Mouse (Mus musculus): ENCODE measurements around the gene Vmn1r34. TPM values are rescaled to one million over a fixed set of nuclear protein-coding genes. Genes with fewer than 3 reads are reported as not detected.
"Not testable (repeated sequence)": the region's sequence is repeated elsewhere in the genome, so short reads cannot be mapped to it uniquely, and the experiment has no call there.

Vmn1r34 gene
- not detected in 2 replicates for total RNA-seq (2014; fragmentation: Nextera tagmentation)
- not detected in 2 replicates for total RNA-seq (2017)

GRCm38 (mm10) chr6:66643779-66644178, at the start of gene Vmn1r34:
Vmn1r34 (minus strand) TSS chr6:66643879.
- no peak for ATAC-seq (replicated peaks; ENCODE audit: low FRiP score, low TSS enrichment, poor library complexity, severe bottlenecking)

DNA sequence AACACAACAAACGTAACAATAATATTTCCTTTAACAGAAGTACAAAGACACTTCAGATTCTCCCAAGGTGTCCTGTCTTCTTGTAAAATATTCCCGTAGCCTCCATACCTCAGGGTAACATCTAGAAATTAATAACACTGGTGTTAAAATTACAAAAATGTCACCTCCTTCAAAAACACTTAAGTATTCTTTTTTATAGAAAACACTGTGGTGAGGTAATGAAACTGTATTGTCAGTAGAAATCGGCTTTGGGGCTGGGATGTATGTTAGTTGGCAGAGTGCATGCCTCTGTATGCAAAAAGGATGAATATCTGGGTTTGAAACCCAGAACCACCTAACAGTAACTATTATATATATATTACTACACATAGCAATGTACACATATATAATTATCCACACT, 42.1 kb upstream of the Vmn1r34 start, which contains the start of gene Vmn1r35:
Gene Vmn1r35, minus strand, starts transcription at position 101 of the 400 bp plus-strand sequence.
- ATAC-seq (replicated peaks; ENCODE audit: low FRiP score, low TSS enrichment, poor library complexity, severe bottlenecking): no peak

GRCm38 (mm10) chr6:66618182-66618581, 25.5 kb downstream of the Vmn1r34 start, which contains the start of gene Vmn1r33:
Vmn1r33 (minus strand) TSS chr6:66618282.
- not testable (repeated sequence) for ATAC-seq (replicated peaks; ENCODE audit: low FRiP score, low TSS enrichment, poor library complexity, severe bottlenecking)

DNA sequence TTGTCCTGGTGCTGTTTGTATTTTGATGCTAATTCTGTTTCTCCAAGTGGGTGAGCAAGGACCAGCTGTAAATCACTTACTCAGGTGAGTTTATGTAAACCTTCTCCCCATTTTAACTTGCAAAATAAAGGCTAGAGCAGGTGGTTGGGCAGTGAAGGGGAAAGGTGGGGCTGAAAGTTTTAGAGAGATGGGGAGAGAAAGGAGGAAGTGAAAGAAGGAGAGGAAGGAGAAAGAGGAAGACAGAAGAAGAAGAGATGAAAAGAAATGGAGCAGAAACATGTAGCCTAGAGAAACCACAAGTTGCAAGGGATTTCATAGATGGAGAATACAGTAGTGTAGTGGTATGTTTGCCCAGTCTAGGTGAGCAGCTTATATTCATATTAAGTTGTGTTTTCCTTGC, 47.9 kb downstream of the Vmn1r34 start:
- no peak for ATAC-seq (replicated peaks; ENCODE audit: low FRiP score, low TSS enrichment, poor library complexity, severe bottlenecking)

Other genes with a start within 250 kb of the Vmn1r34 start
- gene Mad2l1, start 108.5 kb downstream of the Vmn1r34 start, total RNA-seq (2014; fragmentation: Nextera tagmentation): 92.8 and 111 TPM in 2 replicates
- gene Mad2l1, start 108.5 kb downstream of the Vmn1r34 start, total RNA-seq (2017): 104 and 127 TPM in 2 replicates
- not detected in 2 replicates for gene Vmn1r32, start 83.8 kb downstream of the Vmn1r34 start, total RNA-seq (2014; fragmentation: Nextera tagmentation)
- gene Vmn1r32, start 83.8 kb downstream of the Vmn1r34 start, total RNA-seq (2017): not detected in 2 replicates
- not detected in 2 replicates for gene Vmn1r33, start 25.6 kb downstream of the Vmn1r34 start, total RNA-seq (2014; fragmentation: Nextera tagmentation)
- gene Vmn1r33, start 25.6 kb downstream of the Vmn1r34 start, total RNA-seq (2017): not detected in 2 replicates
- gene Vmn1r35, start 42.0 kb upstream of the Vmn1r34 start, total RNA-seq (2014; fragmentation: Nextera tagmentation): not detected in 2 replicates
- gene Vmn1r35, start 42.0 kb upstream of the Vmn1r34 start, total RNA-seq (2017): not detected in 2 replicates
- gene Vmn1r36, start 75.3 kb upstream of the Vmn1r34 start, total RNA-seq (2014; fragmentation: Nextera tagmentation): not detected in 2 replicates
- not detected in 2 replicates for gene Vmn1r36, start 75.3 kb upstream of the Vmn1r34 start, total RNA-seq (2017)
- gene Vmn1r37, start 85.5 kb upstream of the Vmn1r34 start, total RNA-seq (2014; fragmentation: Nextera tagmentation): not detected in 2 replicates
- not detected in 2 replicates for gene Vmn1r37, start 85.5 kb upstream of the Vmn1r34 start, total RNA-seq (2017)
- not detected in 2 replicates for gene Vmn1r38, start 138.7 kb upstream of the Vmn1r34 start, total RNA-seq (2014; fragmentation: Nextera tagmentation)
- gene Vmn1r38, start 138.7 kb upstream of the Vmn1r34 start, total RNA-seq (2017): not detected in 2 replicates
- gene Vmn1r39, start 166.7 kb upstream of the Vmn1r34 start, total RNA-seq (2014; fragmentation: Nextera tagmentation): not detected in 2 replicates
- not detected in 2 replicates for gene Vmn1r39, start 166.7 kb upstream of the Vmn1r34 start, total RNA-seq (2017)

All from megakaryocyte-erythroid progenitor cell, adult 5-6 weeks (primary cell).